Mouse (Mus musculus) megakaryocyte, embryonic 14.5 days (primary cell): ENCODE results near the gene Mvd.

ENCODE experiments used
- FLI1 ChIP-seq: IDR thresholded peaks from 2 replicates; pipeline ENCODE4 v1.6.1; 2012; ENCODE audit warnings: low read length, inconsistent platforms, mixed read lengths
- GATA1 ChIP-seq: IDR thresholded peaks from 3 replicates; pipeline ENCODE4 v1.6.1; 2012; ENCODE audit warnings: mixed read lengths, low read length, inconsistent platforms, borderline replicate concordance

DNA sequence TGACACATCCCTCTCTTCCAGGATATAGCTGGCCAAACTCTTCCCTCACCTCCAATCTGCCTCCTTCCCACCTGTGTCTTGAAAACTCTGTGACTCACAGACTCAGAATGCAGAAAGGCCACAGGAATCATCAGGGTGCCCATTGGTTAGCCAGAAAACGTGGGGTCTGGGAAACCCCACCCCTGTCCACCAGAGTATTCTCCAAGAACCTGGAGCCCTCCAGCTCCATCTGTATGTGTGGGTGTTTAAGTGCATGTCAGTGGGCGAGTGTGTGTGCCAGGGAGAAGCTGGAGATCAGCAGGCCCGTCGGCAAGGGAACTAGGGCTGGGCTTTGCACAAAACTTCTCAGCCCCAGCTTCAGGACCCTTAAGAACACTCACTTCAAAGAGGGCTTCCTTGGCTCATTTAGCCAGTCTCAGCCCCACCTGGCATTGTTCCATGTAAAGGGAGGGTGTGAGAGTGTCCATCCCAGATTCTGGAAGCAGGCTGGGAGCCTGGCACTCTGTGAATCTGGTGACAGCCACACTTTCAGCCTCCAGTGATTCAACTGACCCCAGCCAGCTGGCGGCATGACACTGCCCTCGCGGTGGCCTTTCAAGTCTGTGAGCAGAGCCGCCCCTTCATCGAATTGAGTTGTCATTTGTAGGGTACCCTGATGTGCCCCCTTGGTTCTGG, 23.2 kb downstream of the Mvd start:
- TF ChIP-seq GATA1 (no peak), FLI1 (no peak)
